Mouse (Mus musculus) kidney, postnatal 10 days (tissue): ENCODE results near the gene Gm34653.
A peak's percentile ranks its signal among the peaks of the same experiment; 100 is the strongest.
"Not testable (repeated sequence)": the region's sequence is repeated elsewhere in the genome, so short reads cannot be mapped to it uniquely, and the experiment has no call there.

Experiments used
- DNase-seq: peaks from one replicate; pipeline ENCODE4 v3.0.0; 2021; ENCODE audit warnings: mixed read lengths

The Gm34653 gene

GRCm38 (mm10) chr2:34832766-34833457 is at the start of gene Gm34653:
Gm34653 (plus strand) TSS chr2:34833007.
- DNase-seq, result not testable (repeated sequence)

GRCm38 (mm10) chr2:34783064-34784020 is 49.5 kb upstream of the Gm34653 start:
- DNase-seq, result no peak

- DNase-seq, result peak; percentile 51
Observed at GRCm38 (mm10) chr2:34784085-34784484, 48.7 kb upstream of the Gm34653 start.

- DNase-seq, result no peak
Observed at GRCm38 (mm10) chr2:34790282-34790681, 42.5 kb upstream of the Gm34653 start.

GRCm38 (mm10) chr2:34792543-34792942 is 40.3 kb upstream of the Gm34653 start:
- not testable (repeated sequence) for DNase-seq

- DNase-seq, result no peak
Observed at GRCm38 (mm10) chr2:34794511-34794910, 38.3 kb upstream of the Gm34653 start.

- no peak for DNase-seq
Observed at GRCm38 (mm10) chr2:34795426-34795825, 37.4 kb upstream of the Gm34653 start.

- peak; percentile 92 for DNase-seq
Observed at GRCm38 (mm10) chr2:34799357-34800256, 33.2 kb upstream of the Gm34653 start, which contains the start of gene Rabepk. Rabepk (minus strand) TSS chr2:34799912.

GRCm38 (mm10) chr2:34800371-34800770 is 32.4 kb upstream of the Gm34653 start:
- DNase-seq, result no peak

- peak; percentile 99 for DNase-seq
Observed at GRCm38 (mm10) chr2:34801516-34802482, 31.0 kb upstream of the Gm34653 start.

GRCm38 (mm10) chr2:34802565-34803245 is 30.1 kb upstream of the Gm34653 start:
- DNase-seq, result peak; percentile 48

GRCm38 (mm10) chr2:34803746-34804145 is 29.1 kb upstream of the Gm34653 start:
- no peak for DNase-seq

GRCm38 (mm10) chr2:34804172-34804571 is 28.6 kb upstream of the Gm34653 start:
- DNase-seq, result no peak

- no peak for DNase-seq
Observed at GRCm38 (mm10) chr2:34804815-34805214, 28.0 kb upstream of the Gm34653 start.

- DNase-seq, result no peak
Observed at GRCm38 (mm10) chr2:34805364-34805950, 27.4 kb upstream of the Gm34653 start.

- no peak for DNase-seq
Observed at GRCm38 (mm10) chr2:34808057-34808456, 24.8 kb upstream of the Gm34653 start.

GRCm38 (mm10) chr2:34809568-34809967 is 23.2 kb upstream of the Gm34653 start:
- DNase-seq, result no peak

- no peak for DNase-seq
Observed at GRCm38 (mm10) chr2:34810775-34811174, 22.0 kb upstream of the Gm34653 start.

GRCm38 (mm10) chr2:34812706-34813105 is 20.1 kb upstream of the Gm34653 start:
- no peak for DNase-seq

- DNase-seq, result not testable (repeated sequence)
Observed at GRCm38 (mm10) chr2:34815893-34816292, 16.9 kb upstream of the Gm34653 start.
